In genomic region chr1:88575291-88575690, GRCm38 (mm10) we compare ENCODE assay signal across 15 mouse cellular contexts.
DNase-seq lines count a peak whose midpoint lies in the region; ATAC-seq and TF ChIP-seq lines count a peak whose summit lies in the region.
"Had no signal": no experiment of that assay in that cellular context is flagged by ENCODE, and none has a peak within 500 bp of the region (broad histone marks: within the 10 kb centered on the region; RNA-seq: fewer than 3 reads in every experiment).

No protein-coding gene starts in this region.

- no peak for DNase-seq in heart, adult 2 months
- DNase-seq in heart, embryonic 10.5 days (ENCODE audit: low spot score), result no peak
- no peak for DNase-seq in lung, adult 2 months
- DNase-seq in ZHBTc4 (ENCODE audit: low read depth, low spot score), result peak; percentile 55
- DNase-seq in liver, postnatal 0 days, result no peak
- DNase-seq in embryo, embryonic 11 days, result no peak
- no peak for DNase-seq in urinary bladder, postnatal 4 days (ENCODE audit: low spot score in 2 of 2)
- DNase-seq: cerebellum, adult 11-12 months; gastrocnemius, postnatal 36 days; right cerebral cortex, postnatal 14 days had no signal

- no peak for TF ChIP-seq CTCF in heart, adult 2 months (IDR thresholded peaks at IDR 0.05)
- no peak for TF ChIP-seq CTCF in lung, adult 2 months (IDR thresholded peaks at IDR 0.05; ENCODE audit: insufficient read depth, low read length)
- TF ChIP-seq CTCF in liver, postnatal 0 days (IDR thresholded peaks at IDR 0.05; ENCODE audit: low read depth), result no peak

- peak overlapping the region; percentile 29 for H3K4me2 ChIP-seq in lung, embryonic 15.5 days
- H3K4me2 ChIP-seq in liver, postnatal 0 days (ENCODE audit: low read depth, low read length), result peak overlapping the region; percentile 60

- no peaks in the 10 kb centered on the region for H3K27me3 ChIP-seq in heart, adult 2 months (ENCODE audit: control insufficient read depth, insufficient read depth, low read length)
- H3K27me3 ChIP-seq in heart, embryonic 10.5 days (ENCODE audit: insufficient read depth, poor library complexity, severe bottlenecking), result no peaks in the 10 kb centered on the region
- H3K27me3 ChIP-seq in lung, embryonic 15.5 days, result no peaks in the 10 kb centered on the region
- no peaks in the 10 kb centered on the region for H3K27me3 ChIP-seq in liver, postnatal 0 days (ENCODE audit: insufficient read depth, low read length)

- peak overlapping the region; percentile 48; the same call in 1 of the 2 replicates for H3K27ac ChIP-seq in heart, adult 2 months
- H3K27ac ChIP-seq in heart, embryonic 10.5 days, result no peak overlapping the region; the same call in 1 of the 2 replicates
- H3K27ac ChIP-seq in lung, embryonic 15.5 days, result no peak overlapping the region
- H3K27ac ChIP-seq in liver, postnatal 0 days (ENCODE audit: low read depth), result no peak overlapping the region
- H3K27ac ChIP-seq: kidney, postnatal 0 days had no signal

- no peak for TF ChIP-seq POLR2A in heart, adult 2 months (IDR thresholded peaks at IDR 0.05; ENCODE audit: insufficient read depth, low read depth, low read length)
- no peak for TF ChIP-seq POLR2A in lung, adult 2 months (IDR thresholded peaks at IDR 0.05; ENCODE audit: borderline replicate concordance, extremely low read depth, low read depth, low read length)

- no peaks in the 10 kb centered on the region for H3K79me2 ChIP-seq in heart, adult 2 months (replicated peaks; ENCODE audit: control insufficient read depth, insufficient read depth, low read length)

- peaks cover 2% of the 10 kb centered on the region; the same call in 1 of the 2 replicates for H3K4me1 ChIP-seq in heart, adult 2 months (ENCODE audit: control insufficient read depth, insufficient read depth, low read length)
- H3K4me1 ChIP-seq in heart, embryonic 10.5 days, result peaks cover 17% of the 10 kb centered on the region
- H3K4me1 ChIP-seq in lung, embryonic 15.5 days, result peaks cover 17% of the 10 kb centered on the region
- peaks cover 12% of the 10 kb centered on the region for H3K4me1 ChIP-seq in lung, adult 2 months (ENCODE audit: control insufficient read depth, insufficient read depth, low read length)
- H3K4me1 ChIP-seq in liver, postnatal 0 days (ENCODE audit: insufficient read depth), result peaks cover 10% of the 10 kb centered on the region; the same call in 1 of the 2 replicates

- no peak for TF ChIP-seq EP300 in heart, adult 2 months (IDR thresholded peaks at IDR 0.05; ENCODE audit: insufficient read depth, low read depth, low read length)
- TF ChIP-seq EP300 in liver, postnatal 0 days (IDR thresholded peaks at IDR 0.05; ENCODE audit: low read depth), result no peak

- 46% methylated on average over 4 of the region's 4 CpGs for WGBS in heart, adult 2 months
- 67% methylated on average over 4 of the region's 4 CpGs for whole genome bisulfite sequencing in heart, embryonic 10.5 days
- WGBS in lung, embryonic 15.5 days, result 59% methylated on average over 4 of the region's 4 CpGs
- WGBS in lung, adult 2 months, result 37% methylated on average over 4 of the region's 4 CpGs
- WGBS in liver, postnatal 0 days (ENCODE audit: insufficient replicate concordance), result 63% methylated on average over 4 of the region's 4 CpGs

- H3K36me3 ChIP-seq in heart, adult 2 months (ENCODE audit: control insufficient read depth, insufficient read depth, low read length), result no peaks in the 10 kb centered on the region
- 0 out of 2 replicates have a peak, but pooled peaks cover 4% of the 10 kb centered on the region for H3K36me3 ChIP-seq in heart, embryonic 10.5 days
- no peaks in the 10 kb centered on the region for H3K36me3 ChIP-seq in lung, embryonic 15.5 days
- H3K36me3 ChIP-seq in liver, postnatal 0 days (replicated peaks; ENCODE audit: insufficient read depth, low read length), result no peaks in the 10 kb centered on the region
- H3K36me3 ChIP-seq: G1E had no signal

- peak overlapping the region; percentile 42; the same call in 1 of the 2 replicates for H3K4me3 ChIP-seq in heart, adult 2 months
- no peak overlapping the region for H3K4me3 ChIP-seq in heart, embryonic 10.5 days
- H3K4me3 ChIP-seq in lung, embryonic 15.5 days, result no peak overlapping the region
- no peak overlapping the region for H3K4me3 ChIP-seq in lung, adult 2 months (replicated peaks; ENCODE audit: extremely low read depth, low read depth, low read length)
- H3K4me3 ChIP-seq in liver, postnatal 0 days (ENCODE audit: low read depth, low read length), result no peak overlapping the region; the same call in 1 of the 2 replicates

- ATAC-seq in lung, embryonic 15.5 days (ENCODE audit: borderline replicate concordance, extremely low read depth, low FRiP score, low TSS enrichment), result no peak
- ATAC-seq in liver, postnatal 0 days, result no peak
- ATAC-seq: forebrain, embryonic 16.5 days; hindbrain, embryonic 16.5 days had no signal

- H3K9ac ChIP-seq in heart, adult 2 months (ENCODE audit: low read depth, low read length), result no peak overlapping the region
- no peak overlapping the region for H3K9ac ChIP-seq in lung, embryonic 15.5 days
- H3K9ac ChIP-seq in liver, postnatal 0 days (replicated peaks), result no peak overlapping the region

- intact Hi-C loops in heart, adult 2 months (cut with DNase I), result no loop called here

- H3K9me3 ChIP-seq in heart, embryonic 10.5 days, result peaks cover 6% of the 10 kb centered on the region; the same call in 1 of the 2 replicates
- H3K9me3 ChIP-seq in lung, embryonic 15.5 days, result no peaks in the 10 kb centered on the region
- no peaks in the 10 kb centered on the region for H3K9me3 ChIP-seq in liver, postnatal 0 days (ENCODE audit: low read length)
